19 mouse cellular contexts compared by ENCODE assay signal in genomic region chr2:115737966-115738365, GRCm38 (mm10).
DNase-seq lines count a peak whose midpoint lies in the region; ATAC-seq and TF ChIP-seq lines count a peak whose summit lies in the region.
"Had no signal": no experiment of that assay in that cellular context is flagged by ENCODE, and none has a peak within 500 bp of the region (broad histone marks: within the 10 kb centered on the region; RNA-seq: fewer than 3 reads in every experiment).

No protein-coding gene starts in this region.

- H3K9me3 ChIP-seq in forebrain, embryonic 14.5 days (replicated peaks; ENCODE audit: control insufficient read depth, low read length), result no peaks in the 10 kb centered on the region
- H3K9me3 ChIP-seq: embryonic facial prominence, embryonic 12.5 days; heart, embryonic 13.5 days had no signal

- H3K36me3 ChIP-seq in kidney, adult 2 months (ENCODE audit: control insufficient read depth, insufficient read depth, low read length), result no peaks in the 10 kb centered on the region
- no peaks in the 10 kb centered on the region for H3K36me3 ChIP-seq in forebrain, embryonic 14.5 days (ENCODE audit: control insufficient read depth, insufficient read depth, low read length)
- H3K36me3 ChIP-seq: embryonic facial prominence, embryonic 12.5 days had no signal

- no peak overlapping the region for H3K27ac ChIP-seq in kidney, adult 2 months (ENCODE audit: insufficient read depth, low read depth, low read length)
- no peak overlapping the region for H3K27ac ChIP-seq in forebrain, embryonic 14.5 days (ENCODE audit: low read depth, low read length)
- H3K27ac ChIP-seq: embryonic facial prominence, embryonic 12.5 days; heart, embryonic 13.5 days; hindbrain, embryonic 14.5 days had no signal

- TF ChIP-seq POLR2A in kidney, adult 2 months (IDR thresholded peaks at IDR 0.05; ENCODE audit: low read depth, low read length), result no peak

- peak; percentile 12 for DNase-seq in kidney, adult 2 months
- no peak for DNase-seq in kidney, postnatal 25 days
- DNase-seq in embryo, embryonic 9.5 days (ENCODE audit: extremely low spot score), result peak; percentile 45
- peak; percentile 60 for DNase-seq in hindlimb bud, embryonic 11.5 days (ENCODE audit: extremely low spot score, low read depth, low spot score)
- peak; percentile 13 for DNase-seq in yolk sac, embryonic 10.5 days (ENCODE audit: low spot score)
- DNase-seq in forebrain, embryonic 14.5 days (ENCODE audit: low spot score), result no peak
- no peak for DNase-seq in cerebellum, adult 18-20 months
- DNase-seq: adrenal gland, postnatal 10 days; cerebellum, adult 2 months; cerebellum, postnatal 10 days; forebrain, postnatal 0 days; gastrocnemius, postnatal 36 days; heart, adult 11 months; heart, postnatal 4 days had no signal

- no peak overlapping the region for H3K9ac ChIP-seq in forebrain, embryonic 14.5 days (ENCODE audit: low read length)
- H3K9ac ChIP-seq: embryonic facial prominence, embryonic 12.5 days; forebrain, postnatal 0 days; heart, embryonic 13.5 days; hindbrain, embryonic 14.5 days had no signal

- H3K4me3 ChIP-seq in kidney, adult 2 months (ENCODE audit: insufficient read depth, low read depth, low read length), result no peak overlapping the region
- no peak overlapping the region for H3K4me3 ChIP-seq in forebrain, embryonic 14.5 days (ENCODE audit: low read depth, low read length)
- H3K4me3 ChIP-seq: embryonic facial prominence, embryonic 12.5 days; heart, embryonic 13.5 days had no signal

- no peak overlapping the region for H3K4me2 ChIP-seq in forebrain, embryonic 14.5 days (ENCODE audit: low read length)
- H3K4me2 ChIP-seq: embryonic facial prominence, embryonic 12.5 days; heart, embryonic 13.5 days; hindbrain, embryonic 14.5 days had no signal

- H3K27me3 ChIP-seq in kidney, adult 2 months (replicated peaks; ENCODE audit: control insufficient read depth, insufficient read depth, low read length), result no peaks in the 10 kb centered on the region
- no peaks in the 10 kb centered on the region for H3K27me3 ChIP-seq in forebrain, embryonic 14.5 days (replicated peaks; ENCODE audit: control insufficient read depth, insufficient read depth, low read length)
- H3K27me3 ChIP-seq: heart, embryonic 13.5 days had no signal

- no peak for ATAC-seq in forebrain, embryonic 14.5 days
- ATAC-seq in cerebellum, adult (ENCODE audit: insufficient number of reproducible peaks, low FRiP score, low TSS enrichment), result no peak
- ATAC-seq: forebrain, postnatal 0 days; intestine, postnatal 0 days had no signal

- WGBS in kidney, adult 2 months, result 68% methylated on average over 2 of the region's 2 CpGs
- 92% methylated on average over 2 of the region's 2 CpGs for WGBS in forebrain, embryonic 14.5 days

- peaks cover 24% of the 10 kb centered on the region for H3K4me1 ChIP-seq in kidney, adult 2 months (ENCODE audit: control insufficient read depth, insufficient read depth, low read length)
- H3K4me1 ChIP-seq in forebrain, embryonic 14.5 days (ENCODE audit: control insufficient read depth, insufficient read depth, low read length), result no peaks in the 10 kb centered on the region

- no peak for TF ChIP-seq CTCF in kidney, adult 2 months (conservative IDR thresholded peaks at IDR 0.05; ENCODE audit: insufficient read depth, insufficient read length, low read depth, low read length)

Comparison
In these comparisons a context has a peak if more than half of its experiments do, and no peak if none do; other contexts are left out.
1. DNase-seq: peak in kidney, adult 2 months (single experiment), embryo, embryonic 9.5 days (single experiment), hindlimb bud, embryonic 11.5 days (single experiment) and yolk sac, embryonic 10.5 days (single experiment); none in kidney, postnatal 25 days (0 of 2), forebrain, embryonic 14.5 days (single experiment) and cerebellum, adult 18-20 months (0 of 2).